Mouse (Mus musculus) stomach, embryonic 14.5 days (tissue): ENCODE data around the gene Rpl34. TPM values are rescaled to one million over a fixed set of nuclear protein-coding genes. Genes with fewer than 3 reads are reported as not detected.

Experiments used
- polyA plus RNA-seq: library from polyadenylated mRNA; unstranded; fragments of >200 nt; fragmentation: Nextera tagmentation; extraction: Ambion mirVana; gene quantifications from 2 replicates; pipeline ENCODE4 v1.2.1, GENCODE M21; 2014

The Rpl34 gene
- polyA plus RNA-seq, 1 experiment from 2014 or later = 1,133 TPM

Other genes with a start within 250 kb of the Rpl34 start
- gene Etnppl, start 113.0 kb downstream of the Rpl34 start, polyA plus RNA-seq = not detected in 2 replicates
- gene Ostc, start 21.0 kb downstream of the Rpl34 start, polyA plus RNA-seq = 374 and 385 TPM in 2 replicates